Mouse (Mus musculus): ENCODE data around the gene 4930563M21Rik. TPM values are rescaled to one million over a fixed set of nuclear protein-coding genes. Genes with fewer than 3 reads are reported as not detected.
"Not testable (repeated sequence)": the region's sequence is repeated elsewhere in the genome, so short reads cannot be mapped to it uniquely, and the experiment has no call there.

The 4930563M21Rik gene
- total RNA-seq (2021), result not detected

DNA sequence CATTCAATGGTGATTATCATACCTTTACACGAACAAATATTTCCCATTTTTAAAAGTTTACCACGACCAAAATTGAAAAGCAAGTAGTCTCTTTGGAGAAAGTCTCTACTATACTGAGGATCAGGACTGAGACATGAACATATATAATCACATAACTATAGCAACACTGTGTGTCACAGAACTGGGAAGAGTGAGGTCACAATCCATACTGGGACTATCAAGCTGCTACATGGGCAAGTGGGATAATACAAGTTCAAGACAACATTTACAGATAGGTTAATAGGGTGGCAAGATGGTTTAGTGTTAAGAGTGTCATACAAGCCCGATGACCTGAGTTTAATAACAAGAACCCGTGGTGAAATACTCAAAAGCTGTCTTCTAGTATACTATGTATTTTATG, at the start of gene 4930563M21Rik:
TSS of gene 4930563M21Rik (minus strand) at position 101 of the 400 bp plus-strand sequence.
- DNase-seq (ENCODE audit: low spot score), result no peak
- intact Hi-C loops (cut with DNase I), result no loop called here

DNA sequence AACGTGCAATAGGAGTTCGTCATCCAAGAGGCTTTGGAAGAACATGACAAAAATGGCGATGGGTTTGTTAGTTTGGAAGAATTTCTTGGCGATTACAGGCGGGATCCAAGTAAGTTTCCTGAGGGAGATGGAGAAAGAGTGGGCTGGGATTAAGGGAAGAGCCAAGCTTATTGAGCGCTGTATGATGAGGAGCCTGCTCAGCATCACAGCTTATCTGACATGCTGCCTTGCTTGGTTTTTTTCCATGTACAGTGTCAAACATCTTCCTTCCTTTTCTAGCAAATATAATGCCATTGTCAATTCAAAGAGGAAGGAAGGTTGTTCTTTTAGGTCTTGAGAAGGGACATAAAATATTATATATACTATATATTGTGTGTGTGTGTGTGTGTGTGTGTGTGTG, 45.8 kb upstream of the 4930563M21Rik start:
- intact Hi-C loops (cut with DNase I), result no loop called here
- no peak for DNase-seq (ENCODE audit: low spot score)

GRCm38 (mm10) chr9:56053796-56054195, 43.4 kb upstream of the 4930563M21Rik start:
- intact Hi-C loops (cut with DNase I), result no loop called here
- no peak for DNase-seq (ENCODE audit: low spot score)

DNA sequence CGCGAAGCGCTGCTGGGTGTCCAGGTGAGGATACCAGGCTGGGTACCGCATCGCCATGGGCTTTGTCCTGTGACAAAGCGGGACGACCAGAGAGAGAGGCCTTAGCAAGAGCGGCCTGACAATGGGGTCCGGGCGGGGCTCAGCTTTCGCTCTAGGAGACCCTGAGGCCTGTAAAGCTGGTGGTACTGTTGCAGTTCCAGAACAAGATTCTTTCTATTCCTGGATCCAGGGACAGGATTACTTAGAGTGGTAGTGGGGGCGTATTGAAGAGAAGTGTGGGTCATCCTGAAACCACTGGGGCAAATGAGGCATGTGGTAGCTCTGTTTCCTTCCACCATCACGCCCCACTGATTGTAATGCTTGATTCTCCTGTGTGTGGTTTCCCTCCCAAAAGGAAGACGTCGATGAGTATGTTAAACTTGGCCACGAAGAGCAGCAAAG, 31.9 kb upstream of the 4930563M21Rik start:
- intact Hi-C loops (cut with DNase I), result loop anchor here (5.0 kb wide), 1 partner anchor 105 kb away; the partner anchor contains the start of gene Scaper
- DNase-seq (ENCODE audit: low spot score), result no peak

DNA sequence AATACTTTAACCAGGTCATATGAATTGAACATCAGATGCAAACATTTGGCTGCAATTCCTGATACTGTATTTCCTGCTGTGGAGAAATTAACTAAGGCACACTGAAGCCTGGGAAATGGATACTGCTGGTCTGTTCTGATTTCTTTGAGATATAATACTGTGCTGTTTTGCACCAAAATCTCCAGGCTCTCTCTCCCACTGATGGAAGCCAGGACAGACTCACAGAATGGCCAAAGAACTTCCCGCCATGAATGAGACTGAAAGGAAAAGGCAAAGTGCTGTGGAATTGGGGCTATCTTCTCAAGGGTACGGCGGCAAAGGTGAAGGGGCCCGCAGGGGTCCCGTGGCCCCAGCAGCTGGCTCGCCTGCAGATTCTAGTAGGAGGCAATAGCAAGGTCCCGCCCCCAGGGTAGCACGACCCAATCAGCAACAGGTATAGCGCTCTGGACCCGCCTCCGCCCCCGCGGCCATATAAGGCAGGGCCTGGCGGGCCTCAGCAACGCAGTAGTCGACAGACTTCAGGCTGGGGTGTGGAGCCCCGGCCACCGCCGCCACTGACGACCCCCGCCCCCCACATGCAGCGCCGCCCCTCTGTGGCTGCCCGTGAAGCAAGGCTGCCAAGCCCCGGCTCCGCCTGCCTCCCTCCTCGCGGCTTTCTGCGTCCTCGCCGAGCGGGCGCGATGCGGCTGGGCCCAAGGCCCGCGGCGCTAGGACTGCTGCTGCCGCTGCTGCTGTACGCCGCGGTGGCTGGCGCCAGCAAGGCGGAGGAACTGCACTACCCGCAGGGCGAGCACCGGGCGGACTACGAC, 31.2 kb upstream of the 4930563M21Rik start, which contains the start of gene Rcn2:
TSS of gene Rcn2 (plus strand) at position 474 of the 809 bp plus-strand sequence.
- intact Hi-C loops (cut with DNase I), result loop anchor here (5.0 kb wide), 1 partner anchor 104 kb away; the partner anchor contains the start of gene Scaper
- peak; percentile 90 for DNase-seq (ENCODE audit: low spot score)

GRCm38 (mm10) chr9:56032219-56032618, 21.9 kb upstream of the 4930563M21Rik start:
- no peak for DNase-seq (ENCODE audit: low spot score)
- intact Hi-C loops (cut with DNase I), result loop anchor here (5.0 kb wide), 1 partner anchor 80 kb away; no protein-coding TSS in a partner anchor

- no peak for DNase-seq (ENCODE audit: low spot score)
- intact Hi-C loops (cut with DNase I), result no loop called here
Observed at GRCm38 (mm10) chr9:56027292-56027691, 16.9 kb upstream of the 4930563M21Rik start.

- intact Hi-C loops (cut with DNase I), result no loop called here
- no peak for DNase-seq (ENCODE audit: low spot score)
Observed at GRCm38 (mm10) chr9:56024772-56025171, 14.4 kb upstream of the 4930563M21Rik start.

GRCm38 (mm10) chr9:56004679-56005078, 5.7 kb downstream of the 4930563M21Rik start:
- DNase-seq (ENCODE audit: low spot score); intact Hi-C loops (cut with DNase I): not testable (repeated sequence)

- DNase-seq (ENCODE audit: low spot score), result no peak
- intact Hi-C loops (cut with DNase I), result no loop called here
Observed at GRCm38 (mm10) chr9:55946819-55947218, 63.5 kb downstream of the 4930563M21Rik start.

- DNase-seq (ENCODE audit: low spot score), result no peak
- intact Hi-C loops (cut with DNase I), result no loop called here
Observed at GRCm38 (mm10) chr9:55941356-55941755, 69.0 kb downstream of the 4930563M21Rik start.

- no peak for DNase-seq (ENCODE audit: low spot score)
- intact Hi-C loops (cut with DNase I), result loop anchor here (5.0 kb wide), 2 partner anchors 104 to 396 kb away; partner anchors contain the start of gene Rcn2
Observed at GRCm38 (mm10) chr9:55938618-55938985, 71.7 kb downstream of the 4930563M21Rik start.

GRCm38 (mm10) chr9:55937664-55938617, 72.4 kb downstream of the 4930563M21Rik start, which contains the start of gene Scaper:
TSS of gene Scaper (minus strand) at chr9:55938119.
- intact Hi-C loops (cut with DNase I), result loop anchor here (5.0 kb wide), 2 partner anchors 104 to 396 kb away; partner anchors contain the start of gene Rcn2
- DNase-seq (ENCODE audit: low spot score), result peak; percentile 74

GRCm38 (mm10) chr9:55937224-55937663, 73.1 kb downstream of the 4930563M21Rik start:
- intact Hi-C loops (cut with DNase I), result loop anchor here (5.0 kb wide), 2 partner anchors 105 to 395 kb away; partner anchors contain the start of gene Rcn2
- DNase-seq (ENCODE audit: low spot score), result no peak

DNA sequence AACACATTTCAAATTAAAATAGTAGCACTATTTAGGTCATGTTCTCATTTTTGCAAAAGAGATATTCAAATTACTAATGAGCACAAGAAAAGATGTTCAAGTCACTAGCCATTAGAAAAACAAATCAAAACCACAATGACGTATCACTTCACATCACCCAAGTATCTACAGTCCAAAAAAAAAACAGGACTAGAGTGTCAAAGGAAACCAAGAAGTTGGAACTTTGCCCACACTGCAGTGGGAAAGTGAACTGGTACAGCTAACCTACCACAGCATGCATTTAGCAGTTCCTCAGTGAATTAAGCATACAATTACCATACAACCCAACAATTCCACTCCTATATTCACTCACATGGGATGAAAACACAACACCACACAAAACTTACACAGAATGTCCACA, 77.9 kb downstream of the 4930563M21Rik start:
- DNase-seq (ENCODE audit: low spot score), result no peak
- intact Hi-C loops (cut with DNase I), result no loop called here

GRCm38 (mm10) chr9:55918579-55918978, 91.8 kb downstream of the 4930563M21Rik start:
- no peak for DNase-seq (ENCODE audit: low spot score)
- intact Hi-C loops (cut with DNase I), result loop anchor here (2.0 kb wide), 1 partner anchor 490 kb away; no protein-coding TSS in a partner anchor

GRCm38 (mm10) chr9:55916751-55917150, 93.6 kb downstream of the 4930563M21Rik start:
- no peak for DNase-seq (ENCODE audit: low spot score)
- intact Hi-C loops (cut with DNase I), result no loop called here
